Mouse (Mus musculus): ENCODE results near the gene Plekho1. TPM values are rescaled to one million over a fixed set of nuclear protein-coding genes. Genes with fewer than 3 reads are reported as not detected.
"Not testable (repeated sequence)": the region's sequence is repeated elsewhere in the genome, so short reads cannot be mapped to it uniquely, and the experiment has no call there.

The Plekho1 gene
- 10 to 100 TPM in 1 of 2 experiments, 1 to 10 TPM in 1; 7.5 to 12.8 TPM for polyA plus RNA-seq (2017; shearing (Covaris generic))

- ATAC-seq = peak; percentile 40
Measured at GRCm38 (mm10) chr3:95995802-95996428, at the start of gene Plekho1. Gene Plekho1 (minus strand): TSS chr3:95996001.

GRCm38 (mm10) chr3:96044559-96044958, 48.8 kb upstream of the Plekho1 start:
- ATAC-seq = not testable (repeated sequence)

- no peak for ATAC-seq
Measured at GRCm38 (mm10) chr3:96043104-96043503, 47.3 kb upstream of the Plekho1 start.

DNA sequence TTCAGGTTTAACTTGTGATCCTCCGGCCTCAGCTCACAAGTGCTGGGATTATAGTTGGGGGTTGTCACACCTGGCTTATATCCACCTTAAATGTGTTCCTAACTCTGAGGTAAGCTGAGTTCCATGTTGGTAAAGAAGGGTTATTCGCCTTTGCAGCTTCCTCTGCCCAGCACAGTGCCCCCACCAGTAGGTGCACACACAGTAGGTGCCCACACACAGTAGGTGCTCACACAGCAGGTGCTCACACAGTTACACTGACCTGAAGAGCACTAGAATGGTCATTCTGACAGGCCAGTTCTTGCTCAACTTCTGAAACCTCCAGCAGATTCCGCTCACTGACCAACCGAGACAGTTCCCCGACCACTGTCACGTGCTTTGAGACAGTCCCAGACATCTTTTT, 45.3 kb upstream of the Plekho1 start:
- ATAC-seq = no peak

DNA sequence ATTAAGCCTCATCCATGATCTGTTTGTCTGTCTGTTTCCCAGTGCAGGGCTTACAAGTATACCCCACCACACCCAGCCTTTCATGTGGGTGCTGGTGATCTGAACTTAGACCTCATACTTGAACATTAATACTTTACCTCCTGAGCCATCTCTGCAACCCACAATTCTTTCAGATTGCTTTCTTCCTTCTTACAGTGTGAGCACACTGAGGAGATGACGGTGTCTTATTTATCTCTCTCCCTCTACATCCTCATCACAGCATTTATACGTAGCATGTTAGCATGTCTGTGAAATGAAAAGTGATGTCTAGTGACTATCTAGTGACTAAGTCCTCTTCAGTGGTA, 44.8 kb upstream of the Plekho1 start:
- peak; percentile 85 for ATAC-seq

DNA sequence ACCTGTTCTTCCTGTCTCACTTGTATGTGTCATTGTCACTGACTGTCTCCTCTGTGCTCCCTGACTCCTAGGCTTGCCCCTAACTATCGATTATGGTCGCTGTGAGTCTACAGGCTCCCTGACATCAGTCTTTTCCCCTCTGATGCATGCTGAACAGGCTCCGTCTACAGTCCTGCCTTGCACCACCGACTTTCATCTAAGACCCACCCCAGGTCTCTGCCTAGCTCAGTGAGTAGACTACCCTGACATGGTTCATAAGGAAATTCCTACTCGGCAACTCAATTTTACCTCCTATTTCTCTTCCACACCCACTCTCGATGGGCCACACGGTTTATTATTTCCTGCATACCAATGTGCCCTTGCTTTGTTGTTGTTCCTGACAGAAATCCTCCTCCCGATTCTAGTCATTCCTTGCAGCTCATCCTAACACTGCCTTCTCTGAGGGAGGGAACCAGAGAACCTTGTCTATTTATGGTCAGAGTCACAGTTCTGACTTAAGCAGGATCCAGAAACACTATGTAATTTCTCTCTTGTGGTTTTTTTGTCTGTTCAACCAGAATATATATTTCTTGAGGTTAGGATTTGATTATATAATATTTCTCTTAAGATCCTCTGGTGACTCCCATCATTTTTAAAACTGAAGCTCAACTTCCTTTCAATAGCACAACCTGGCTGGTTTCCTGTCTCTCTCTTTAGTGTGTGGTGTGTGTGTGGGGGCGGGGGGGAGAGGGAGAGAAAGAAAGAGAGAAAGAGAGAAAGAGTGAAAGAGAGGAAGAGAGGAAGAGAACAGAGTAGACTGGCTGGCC, 44.3 kb upstream of the Plekho1 start:
- peak; percentile 58 for ATAC-seq

DNA sequence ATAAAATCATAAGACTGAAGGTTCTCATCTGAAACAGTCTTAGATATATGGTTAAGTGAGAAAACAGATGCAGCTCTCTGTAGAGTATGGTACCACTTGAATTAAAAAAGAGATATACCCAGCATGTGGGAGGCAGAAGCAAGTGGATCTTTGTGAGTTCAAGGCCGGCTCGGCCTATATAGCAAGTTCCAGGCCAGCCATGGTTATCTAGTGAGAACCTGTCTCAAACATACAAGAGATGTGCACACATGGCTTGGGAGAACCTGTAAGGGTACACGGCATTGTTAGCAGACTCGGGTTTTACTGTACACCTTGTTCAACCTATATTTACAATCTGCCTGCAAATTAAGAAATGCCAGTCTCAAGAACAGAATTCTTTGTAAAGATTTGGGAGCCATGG, 43.0 kb upstream of the Plekho1 start:
- ATAC-seq = no peak

- ATAC-seq = no peak
Measured at GRCm38 (mm10) chr3:96038156-96038555, 42.4 kb upstream of the Plekho1 start.

GRCm38 (mm10) chr3:96036796-96037195, 41.0 kb upstream of the Plekho1 start:
- ATAC-seq = no peak

DNA sequence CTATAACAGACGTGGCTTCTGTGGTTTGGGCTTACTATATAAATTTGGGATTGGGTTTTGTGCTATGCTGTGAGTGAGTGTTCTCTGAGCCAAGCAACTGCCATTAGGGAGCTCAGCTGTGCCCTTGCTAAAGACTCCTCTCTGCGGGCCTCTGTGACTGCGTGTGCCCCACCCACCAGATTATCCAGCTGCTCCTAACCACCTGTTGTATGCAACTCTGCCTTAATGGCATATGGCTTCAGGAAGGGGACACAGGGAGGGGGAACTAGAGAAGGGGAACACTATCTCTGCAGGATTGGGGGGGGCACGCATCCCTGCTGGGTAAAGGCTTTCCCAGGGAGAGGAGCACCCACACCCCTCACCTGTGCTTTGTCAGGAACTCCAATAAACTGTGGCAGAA, 37.2 kb upstream of the Plekho1 start:
- no peak for ATAC-seq

DNA sequence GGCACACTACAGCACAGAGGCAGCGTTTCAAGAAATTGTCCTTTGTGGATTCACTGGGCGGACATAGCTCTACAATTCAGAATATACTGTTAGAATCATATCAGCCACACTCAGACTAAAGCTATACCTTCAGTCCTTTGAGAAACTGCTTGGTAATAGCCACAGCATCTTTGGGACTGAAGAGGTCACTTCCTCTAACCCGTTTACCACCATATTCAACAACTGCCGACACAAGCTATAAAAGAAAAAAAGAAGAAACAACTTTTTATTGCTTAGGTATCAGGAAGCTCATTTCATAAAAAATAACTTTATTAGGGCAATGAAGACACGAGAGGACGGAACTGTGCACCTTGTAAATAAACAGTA, 36.8 kb upstream of the Plekho1 start:
- ATAC-seq = no peak

- peak; percentile 82 for ATAC-seq
Measured at GRCm38 (mm10) chr3:96031991-96032651, 36.3 kb upstream of the Plekho1 start.

- no peak for ATAC-seq
Measured at GRCm38 (mm10) chr3:96029766-96030165, 34.0 kb upstream of the Plekho1 start.

DNA sequence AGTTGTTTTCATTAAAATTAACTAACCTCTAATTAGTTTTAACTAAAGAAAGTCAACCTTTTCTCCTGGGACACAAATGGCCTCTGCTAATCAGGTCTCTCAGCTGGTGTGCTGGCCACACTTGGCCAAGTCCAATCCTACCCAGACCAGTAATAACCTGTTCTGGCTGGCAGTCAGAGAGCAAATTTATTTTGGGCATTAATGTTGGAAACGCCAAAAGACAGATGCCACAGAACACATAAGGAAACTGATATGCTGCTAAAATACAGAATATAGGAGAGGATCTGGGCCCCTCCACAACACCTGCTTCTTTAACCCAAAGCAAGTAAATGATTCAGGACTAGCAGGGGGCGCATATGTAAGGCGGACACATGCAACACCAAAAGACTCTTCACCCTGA, 33.5 kb upstream of the Plekho1 start:
- ATAC-seq = no peak

- ATAC-seq = no peak
Measured at GRCm38 (mm10) chr3:96027875-96028274, 32.1 kb upstream of the Plekho1 start.

- ATAC-seq = no peak
Measured at GRCm38 (mm10) chr3:96027145-96027544, 31.3 kb upstream of the Plekho1 start.

DNA sequence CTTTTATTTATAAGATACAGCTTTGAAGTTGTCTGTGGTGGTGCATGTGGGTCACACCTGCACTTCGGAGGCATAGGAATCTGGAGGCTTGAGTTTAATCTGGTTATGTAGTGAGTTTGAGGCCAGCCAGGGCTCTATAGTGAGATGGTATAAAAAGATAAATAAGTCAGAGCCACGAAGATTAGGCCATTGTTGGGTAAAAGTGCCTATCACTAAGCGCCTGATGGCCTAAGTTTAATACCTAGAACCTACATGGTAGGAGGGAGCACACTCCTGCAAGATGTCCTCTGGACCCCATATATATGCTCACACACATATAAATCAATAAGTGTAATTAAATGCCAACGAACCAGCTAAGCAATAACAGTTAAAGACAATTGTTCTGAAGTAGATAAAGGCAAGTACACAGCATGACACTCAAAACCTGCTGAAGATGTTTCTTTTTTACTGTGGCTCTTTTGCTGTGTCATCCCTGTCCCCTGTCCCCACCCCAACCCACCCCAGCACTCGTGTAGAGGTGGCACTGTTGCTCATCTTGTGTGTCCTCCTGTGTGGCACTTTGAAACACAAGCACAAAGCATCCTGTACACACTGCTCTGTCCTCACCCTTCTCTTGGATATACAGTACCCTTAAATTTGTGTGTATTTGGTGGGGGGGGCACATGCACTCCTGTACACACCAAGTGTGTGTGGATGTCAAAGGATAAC, 25.8 kb upstream of the Plekho1 start:
- no peak for ATAC-seq

DNA sequence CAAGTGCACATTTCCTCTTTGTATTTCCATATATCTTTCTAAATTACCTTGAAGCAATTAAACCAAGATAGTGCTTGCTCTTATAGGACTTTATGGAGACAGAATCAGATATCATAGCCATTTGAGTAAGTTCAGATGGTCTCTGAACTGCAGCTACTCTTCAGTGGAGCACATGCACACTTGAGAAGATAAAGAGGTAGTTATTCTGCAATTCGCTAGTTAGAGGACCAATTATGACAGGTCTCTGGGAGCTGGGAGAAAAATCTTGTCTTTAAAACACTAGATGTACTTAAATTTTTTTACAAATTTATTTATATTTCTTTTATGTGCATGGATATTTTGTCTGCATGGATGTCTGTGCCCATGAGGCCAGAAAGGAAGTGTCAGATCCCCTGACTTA, 24.9 kb upstream of the Plekho1 start:
- ATAC-seq = no peak

GRCm38 (mm10) chr3:96017461-96017860, 21.7 kb upstream of the Plekho1 start:
- ATAC-seq = no peak

- no peak for ATAC-seq
Measured at GRCm38 (mm10) chr3:96016257-96016889, 20.6 kb upstream of the Plekho1 start.

DNA sequence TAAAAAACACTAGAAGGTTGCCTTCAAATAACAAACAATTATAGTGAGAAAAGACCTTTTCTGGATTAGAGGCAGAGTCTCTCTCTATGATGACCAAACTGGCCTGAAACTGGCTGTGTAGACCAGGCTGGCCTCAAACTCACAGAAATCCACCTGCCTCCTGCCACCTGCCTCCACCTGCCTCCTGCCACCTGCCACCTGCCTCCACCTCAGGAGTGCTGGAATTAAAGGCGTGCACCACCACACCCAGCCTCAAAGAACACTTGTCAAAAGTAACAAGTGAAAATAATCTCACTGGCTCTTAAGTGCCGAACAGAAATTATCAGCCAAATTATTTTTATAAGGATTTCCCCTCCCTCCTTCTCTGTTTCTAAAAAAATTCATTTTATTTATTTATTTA, 19.9 kb upstream of the Plekho1 start:
- no peak for ATAC-seq

GRCm38 (mm10) chr3:96012805-96013204, 17.0 kb upstream of the Plekho1 start:
- ATAC-seq = no peak

DNA sequence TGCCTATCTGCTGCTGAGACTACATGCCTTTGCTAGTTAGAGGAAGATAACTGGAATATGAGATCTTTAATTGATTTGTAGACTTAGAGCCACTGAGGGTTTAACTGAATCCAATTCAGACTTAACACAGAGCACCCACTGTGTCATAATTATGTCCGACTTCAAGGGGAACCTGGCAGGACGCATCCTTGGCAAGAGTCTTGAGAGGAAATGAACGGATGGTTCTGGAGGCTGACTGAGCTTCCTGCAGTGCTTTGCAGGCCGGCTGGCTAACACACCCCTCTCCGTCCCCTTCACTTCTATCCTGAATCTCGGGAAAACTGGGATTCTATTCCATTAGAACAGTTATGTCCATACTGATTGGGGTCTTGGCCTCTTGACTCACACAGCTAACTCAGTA, 12.7 kb upstream of the Plekho1 start:
- ATAC-seq = no peak
